Mouse (Mus musculus): ENCODE measurements around the gene Zfp119b. TPM values are rescaled to one million over a fixed set of nuclear protein-coding genes. Genes with fewer than 3 reads are reported as not detected.
"Not testable (repeated sequence)": the region's sequence is repeated elsewhere in the genome, so short reads cannot be mapped to it uniquely, and the experiment has no call there.

The Zfp119b gene
- polyA plus RNA-seq, 1 experiment from 2014 or later, result 9.1 TPM

DNA sequence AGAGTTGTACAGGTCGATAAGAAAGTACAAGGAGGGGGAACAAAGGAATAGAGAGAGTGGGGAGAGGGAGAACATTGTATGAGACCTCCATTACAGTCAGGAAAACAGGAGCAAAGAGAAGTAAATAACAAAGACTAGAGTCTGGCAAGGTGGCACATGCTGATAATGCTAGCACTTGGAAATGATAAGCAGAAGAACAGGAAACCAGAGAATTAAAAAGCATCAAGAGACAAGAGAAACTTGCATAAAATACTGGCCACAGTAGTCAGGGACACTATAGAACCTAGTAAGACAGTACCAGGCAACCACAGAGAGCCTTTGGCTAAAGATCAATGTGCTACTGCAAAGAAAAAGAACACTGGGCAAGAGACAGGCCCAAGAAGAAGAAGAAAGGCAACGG, 16.7 kb downstream of the Zfp119b start:
- H3K4me2 ChIP-seq, result peak overlapping the region; percentile 79
- 0 out of 2 replicates have a peak, but pooled peaks cover 4% of the 10 kb centered on the region for H3K9me3 ChIP-seq
- no peak for ATAC-seq (ENCODE audit: insufficient number of reproducible peaks, low FRiP score, low TSS enrichment, low read depth)
- no peaks in the 10 kb centered on the region for H3K27me3 ChIP-seq
- WGBS, result 78% methylated on average over 2 of the region's 2 CpGs
- no peak overlapping the region for H3K9ac ChIP-seq
- no peaks in the 10 kb centered on the region for H3K4me1 ChIP-seq
- H3K36me3 ChIP-seq, result no peaks in the 10 kb centered on the region
- peak overlapping the region; percentile 54 for H3K4me3 ChIP-seq
- no peak overlapping the region for H3K27ac ChIP-seq

DNA sequence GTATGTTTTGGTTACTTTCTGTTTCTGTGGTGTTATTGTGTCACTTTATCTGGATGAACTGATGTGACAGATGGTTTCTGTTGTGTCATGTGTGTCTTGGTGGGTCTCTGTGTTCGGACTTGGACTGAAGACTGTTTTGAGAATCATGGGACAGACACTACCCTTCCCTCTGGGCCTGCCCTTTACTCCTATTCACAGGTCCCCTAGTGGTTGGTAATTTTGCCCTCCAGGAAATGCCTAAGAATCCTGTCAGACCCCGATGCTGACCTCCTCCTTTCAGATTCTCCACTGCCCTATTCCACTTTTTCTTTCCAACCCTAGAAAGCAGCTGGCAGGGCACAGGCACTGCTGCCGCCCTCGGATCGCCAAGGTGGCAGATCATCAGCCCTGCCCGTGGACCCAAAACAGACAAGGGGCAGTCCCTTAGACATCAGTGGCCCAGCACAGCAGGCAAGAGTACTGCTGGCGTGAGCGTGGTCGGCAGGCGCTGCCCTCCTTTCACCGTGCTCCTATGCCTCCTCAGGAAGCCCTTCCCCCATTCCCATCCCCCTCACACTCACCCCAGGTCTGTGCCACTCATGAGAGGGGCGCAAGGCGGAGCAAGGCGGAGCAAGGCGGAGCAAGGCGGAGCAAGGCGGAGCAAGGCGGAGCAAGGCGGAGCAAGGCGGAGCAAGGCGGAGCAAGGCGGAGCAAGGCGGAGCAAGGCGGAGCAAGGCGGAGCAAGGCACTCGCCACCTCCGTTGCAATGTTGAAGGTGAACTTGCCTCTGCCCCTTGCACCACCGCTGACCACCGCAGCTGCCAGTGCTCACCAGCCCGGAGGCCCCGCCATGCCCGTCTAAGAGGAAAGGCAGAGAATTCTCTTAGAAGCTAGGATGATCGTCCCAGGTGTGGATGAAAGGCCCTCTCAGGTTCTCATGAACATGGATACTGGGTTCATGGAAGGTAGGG, 17.5 kb downstream of the Zfp119b start:
- 0 out of 2 replicates have a peak, but pooled peaks cover 4% of the 10 kb centered on the region for H3K9me3 ChIP-seq
- WGBS, result 1% methylated on average over 33 of the region's 33 CpGs

DNA sequence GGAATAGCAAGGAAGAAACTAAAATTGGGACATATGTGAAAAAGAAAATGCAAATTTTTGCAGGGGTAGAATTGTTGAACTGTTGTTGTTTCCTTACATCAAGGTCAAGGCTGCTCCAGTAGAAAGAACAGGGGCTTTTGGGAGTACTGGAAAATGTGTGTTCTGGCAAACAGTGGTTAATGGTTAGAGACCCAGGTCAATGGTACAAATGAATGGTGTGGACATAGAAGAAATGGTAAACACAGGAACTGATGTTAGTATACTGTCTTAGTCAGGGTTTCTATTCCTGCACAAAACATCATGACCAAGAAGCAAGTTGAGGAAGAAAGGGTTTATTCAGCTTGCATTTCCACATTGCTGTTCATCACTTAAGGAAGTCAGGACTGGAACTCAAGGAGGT, 42.6 kb downstream of the Zfp119b start:
- Histone ChIP-seq H3K9ac (no peak overlapping the region), H3K27ac (no peak overlapping the region), H3K4me3 (no peak overlapping the region), H3K27me3 (no peaks in the 10 kb centered on the region), H3K4me2 (no peak overlapping the region), H3K36me3 (no peaks in the 10 kb centered on the region), H3K9me3 (no peaks in the 10 kb centered on the region), H3K4me1 (no peaks in the 10 kb centered on the region)
- no peak for ATAC-seq (ENCODE audit: insufficient number of reproducible peaks, low FRiP score, low TSS enrichment, low read depth)

More for the DNA sequence above, 17.5 kb downstream of the Zfp119b start:
- peak; percentile 87 for ATAC-seq (ENCODE audit: insufficient number of reproducible peaks, low FRiP score, low TSS enrichment, low read depth)
- Histone ChIP-seq H3K36me3 (no peaks in the 10 kb centered on the region), H3K27ac (peak overlapping the region; percentile 66), H3K9ac (peak overlapping the region; percentile 54), H3K4me1 (no peaks in the 10 kb centered on the region), H3K4me2 (peak overlapping the region; percentile 79), H3K27me3 (no peaks in the 10 kb centered on the region), H3K4me3 (peak overlapping the region; percentile 54)

DNA sequence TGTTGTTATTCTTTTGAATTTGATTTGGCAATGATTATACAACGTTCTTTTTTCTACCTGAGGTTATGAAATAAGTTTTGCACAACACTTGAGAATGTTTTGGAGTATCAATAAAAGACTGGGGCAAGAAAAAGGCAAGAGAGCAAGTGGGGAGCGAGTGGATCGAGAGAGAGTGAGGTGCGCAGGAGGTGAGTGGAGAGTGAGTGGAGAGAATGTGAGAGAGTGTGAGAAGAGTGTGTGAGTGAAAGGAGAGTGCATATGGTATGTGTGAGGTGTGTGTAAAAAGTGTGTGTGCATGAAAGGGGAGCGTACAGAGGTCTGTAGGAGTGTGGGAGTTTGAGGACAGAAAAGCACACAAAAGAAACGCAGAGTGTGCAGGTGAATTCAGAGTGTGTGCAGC, 45.2 kb downstream of the Zfp119b start:
- H3K4me1 ChIP-seq, result no peaks in the 10 kb centered on the region
- no peak for ATAC-seq (ENCODE audit: insufficient number of reproducible peaks, low FRiP score, low TSS enrichment, low read depth)

DNA sequence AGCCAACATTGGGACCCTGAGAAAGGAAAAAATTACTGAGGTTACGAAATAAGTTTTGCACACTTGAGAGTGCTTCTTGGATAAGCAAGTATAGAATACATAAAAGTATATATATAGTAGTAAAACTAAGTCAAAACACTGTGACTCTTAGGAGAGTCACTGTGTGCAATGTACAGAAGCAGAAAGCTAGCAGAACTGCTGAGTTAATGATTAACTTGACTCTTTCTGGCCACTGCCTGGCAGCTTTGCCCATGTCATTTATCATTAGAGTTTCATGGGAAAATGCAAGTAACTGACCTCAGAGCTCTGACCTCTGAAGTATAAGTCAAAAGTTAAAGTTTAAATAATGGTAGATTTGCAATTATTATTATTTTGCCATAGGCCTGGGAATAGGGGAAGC, 45.6 kb downstream of the Zfp119b start:
- 84% methylated on average over 1 of the region's 1 CpGs for WGBS

More for the DNA sequence above, 45.2 kb downstream of the Zfp119b start:
- Histone ChIP-seq H3K9me3 (no peaks in the 10 kb centered on the region), H3K36me3 (no peaks in the 10 kb centered on the region), H3K9ac (no peak overlapping the region), H3K27me3 (no peaks in the 10 kb centered on the region), H3K4me3 (no peak overlapping the region), H3K27ac (no peak overlapping the region), H3K4me2 (no peak overlapping the region)
- 79% methylated on average over 6 of the region's 6 CpGs for WGBS

DNA sequence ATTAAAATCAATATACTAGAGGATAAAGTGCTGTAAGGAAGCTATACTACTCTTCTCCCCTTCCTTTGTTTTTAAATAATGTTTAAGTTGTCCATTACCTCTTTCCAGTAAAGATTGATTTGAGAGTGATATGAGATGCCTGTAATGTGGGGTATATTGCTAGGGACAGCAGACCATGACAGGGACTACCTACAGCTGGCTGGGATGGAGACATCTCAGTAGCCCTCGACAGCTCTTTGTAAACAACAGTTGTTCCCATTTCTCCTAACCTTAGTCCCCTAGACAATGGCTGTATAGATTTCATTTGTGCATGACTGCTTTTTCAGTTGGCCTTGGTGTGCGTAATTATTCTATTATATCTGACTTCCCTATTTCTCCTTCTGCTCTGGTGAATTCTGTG, 46.2 kb downstream of the Zfp119b start:
- no peak overlapping the region for H3K9ac ChIP-seq
- H3K4me3 ChIP-seq, result no peak overlapping the region
- H3K4me2 ChIP-seq, result no peak overlapping the region
- H3K9me3 ChIP-seq, result no peaks in the 10 kb centered on the region; the same call in 1 of the 2 replicates
- ATAC-seq (ENCODE audit: insufficient number of reproducible peaks, low FRiP score, low TSS enrichment, low read depth), result no peak
- H3K27me3 ChIP-seq, result no peaks in the 10 kb centered on the region
- no peak overlapping the region for H3K27ac ChIP-seq
- H3K36me3 ChIP-seq, result peaks cover 5% of the 10 kb centered on the region
- WGBS, result 76% methylated on average over 2 of the region's 2 CpGs
- no peaks in the 10 kb centered on the region for H3K4me1 ChIP-seq

More for the DNA sequence above, 45.6 kb downstream of the Zfp119b start:
- Histone ChIP-seq H3K4me1 (no peaks in the 10 kb centered on the region), H3K4me2 (no peak overlapping the region), H3K9ac (no peak overlapping the region), H3K27me3 (no peaks in the 10 kb centered on the region), H3K36me3 (no peaks in the 10 kb centered on the region), H3K4me3 (no peak overlapping the region), H3K27ac (no peak overlapping the region), H3K9me3 (no peaks in the 10 kb centered on the region)
- ATAC-seq (ENCODE audit: insufficient number of reproducible peaks, low FRiP score, low TSS enrichment, low read depth), result no peak

DNA sequence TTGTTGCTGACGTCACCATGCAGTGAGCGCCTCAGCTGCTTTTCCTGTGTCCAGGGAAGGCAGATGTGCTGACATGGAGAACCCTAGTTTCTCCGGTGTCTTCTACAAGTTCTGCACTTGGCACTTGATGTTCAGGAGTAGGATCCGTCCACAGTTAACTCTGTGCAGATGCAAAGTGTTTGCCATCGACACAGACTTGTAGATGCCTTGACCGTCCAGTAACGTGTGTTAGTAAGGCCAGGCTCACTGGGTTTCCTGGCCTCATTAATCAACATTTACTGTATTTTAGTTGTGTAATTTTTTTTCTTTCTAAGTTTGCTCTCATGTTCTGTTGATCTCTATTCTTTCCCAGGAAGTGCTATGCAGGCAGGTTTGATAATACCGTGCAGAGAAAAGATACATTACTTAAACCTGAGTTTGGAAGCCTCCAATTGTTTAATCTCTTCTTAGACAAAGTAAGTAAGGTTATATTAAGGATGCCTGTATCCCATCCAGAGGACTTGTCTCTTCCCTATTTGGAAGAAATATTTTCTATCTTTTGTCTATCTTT, 56.8 kb downstream of the Zfp119b start:
- 8% methylated on average over 6 of the region's 8 CpGs for WGBS
- not testable (repeated sequence) for H3K4me1 ChIP-seq; H3K36me3 ChIP-seq; ATAC-seq (ENCODE audit: insufficient number of reproducible peaks, low FRiP score, low TSS enrichment, low read depth); H3K9me3 ChIP-seq; H3K27me3 ChIP-seq; H3K9ac ChIP-seq
- Histone ChIP-seq H3K4me3 (peak overlapping the region; percentile 53), H3K4me2 (peak overlapping the region; percentile 40), H3K27ac (peak overlapping the region; percentile 61; the same call in 1 of the 2 replicates)

Other genes with a start within 250 kb of the Zfp119b start
- 7.6 and 7.7 TPM in 2 replicates for gene Pot1b, start 236.9 kb downstream of the Zfp119b start, polyA plus RNA-seq (2015; fragmentation: Nextera tagmentation; extraction: Ambion mirVana)
- gene Adgre4, start 199.5 kb downstream of the Zfp119b start, polyA plus RNA-seq (2015; fragmentation: Nextera tagmentation; extraction: Ambion mirVana), result 0.33 and 0.53 TPM in 2 replicates
- 10.0 TPM in 2 replicates for gene Zfp119a, start 70.6 kb downstream of the Zfp119b start, polyA plus RNA-seq (2015; fragmentation: Nextera tagmentation; extraction: Ambion mirVana)
- gene Zfp959, start 57.4 kb downstream of the Zfp119b start, polyA plus RNA-seq (2015; fragmentation: Nextera tagmentation; extraction: Ambion mirVana), result 13.5 and 14.4 TPM in 2 replicates
- 3.3 and 3.8 TPM in 2 replicates for gene Ebi3, start 3.1 kb upstream of the Zfp119b start, polyA plus RNA-seq (2015; fragmentation: Nextera tagmentation; extraction: Ambion mirVana)
- 21.7 and 22.1 TPM in 2 replicates for gene Yju2, start 9.6 kb upstream of the Zfp119b start, polyA plus RNA-seq (2015; fragmentation: Nextera tagmentation; extraction: Ambion mirVana)
- 19.9 and 21.4 TPM in 2 replicates for gene Shd, start 21.0 kb upstream of the Zfp119b start, polyA plus RNA-seq (2015; fragmentation: Nextera tagmentation; extraction: Ambion mirVana)
- gene Fsd1, start 37.0 kb upstream of the Zfp119b start, polyA plus RNA-seq (2015; fragmentation: Nextera tagmentation; extraction: Ambion mirVana), result 12.6 and 18.3 TPM in 2 replicates
- gene Stap2, start 56.1 kb upstream of the Zfp119b start, polyA plus RNA-seq (2015; fragmentation: Nextera tagmentation; extraction: Ambion mirVana), result 26.0 and 28.2 TPM in 2 replicates
- 71.2 and 82.9 TPM in 2 replicates for gene Mpnd, start 56.2 kb upstream of the Zfp119b start, polyA plus RNA-seq (2015; fragmentation: Nextera tagmentation; extraction: Ambion mirVana)
- gene Sh3gl1, start 87.1 kb upstream of the Zfp119b start, polyA plus RNA-seq (2015; fragmentation: Nextera tagmentation; extraction: Ambion mirVana), result 210 and 217 TPM in 2 replicates
- gene Chaf1a, start 90.9 kb upstream of the Zfp119b start, polyA plus RNA-seq (2015; fragmentation: Nextera tagmentation; extraction: Ambion mirVana), result 19.1 and 21.4 TPM in 2 replicates
- 42.1 and 45.6 TPM in 2 replicates for gene Ubxn6, start 125.5 kb upstream of the Zfp119b start, polyA plus RNA-seq (2015; fragmentation: Nextera tagmentation; extraction: Ambion mirVana)
- gene Hdgfl2, start 130.1 kb upstream of the Zfp119b start, polyA plus RNA-seq (2015; fragmentation: Nextera tagmentation; extraction: Ambion mirVana), result 103 and 106 TPM in 2 replicates
- gene Plin4, start 160.3 kb upstream of the Zfp119b start, polyA plus RNA-seq (2015; fragmentation: Nextera tagmentation; extraction: Ambion mirVana), result 0.03 and 0.11 TPM in 2 replicates
- gene Plin5, start 168.1 kb upstream of the Zfp119b start, polyA plus RNA-seq (2015; fragmentation: Nextera tagmentation; extraction: Ambion mirVana), result 0.12 and 0.60 TPM in 2 replicates
- 0.55 and 1.7 TPM in 2 replicates for gene Lrg1, start 172.5 kb upstream of the Zfp119b start, polyA plus RNA-seq (2015; fragmentation: Nextera tagmentation; extraction: Ambion mirVana)
- gene Sema6b, start 190.8 kb upstream of the Zfp119b start, polyA plus RNA-seq (2015; fragmentation: Nextera tagmentation; extraction: Ambion mirVana), result 2.3 and 3.3 TPM in 2 replicates
- gene Tnfaip8l1, start 213.0 kb upstream of the Zfp119b start, polyA plus RNA-seq (2015; fragmentation: Nextera tagmentation; extraction: Ambion mirVana), result 11.3 and 13.1 TPM in 2 replicates
- gene Mydgf, start 234.4 kb upstream of the Zfp119b start, polyA plus RNA-seq (2015; fragmentation: Nextera tagmentation; extraction: Ambion mirVana), result 108 and 119 TPM in 2 replicates

Data from limb, embryonic 15.5 days (tissue).